Mouse (Mus musculus) layer of hippocampus, adult 9-11 months (tissue): ENCODE data around the gene Zc3h12d.
A peak's percentile ranks its signal among the peaks of the same experiment; 100 is the strongest.
"Not testable (repeated sequence)": the region's sequence is repeated elsewhere in the genome, so short reads cannot be mapped to it uniquely, and the experiment has no call there.

ENCODE experiments used
- DNase-seq: peaks from one replicate; pipeline ENCODE4 v3.0.0; 2022

Zc3h12d gene

DNA sequence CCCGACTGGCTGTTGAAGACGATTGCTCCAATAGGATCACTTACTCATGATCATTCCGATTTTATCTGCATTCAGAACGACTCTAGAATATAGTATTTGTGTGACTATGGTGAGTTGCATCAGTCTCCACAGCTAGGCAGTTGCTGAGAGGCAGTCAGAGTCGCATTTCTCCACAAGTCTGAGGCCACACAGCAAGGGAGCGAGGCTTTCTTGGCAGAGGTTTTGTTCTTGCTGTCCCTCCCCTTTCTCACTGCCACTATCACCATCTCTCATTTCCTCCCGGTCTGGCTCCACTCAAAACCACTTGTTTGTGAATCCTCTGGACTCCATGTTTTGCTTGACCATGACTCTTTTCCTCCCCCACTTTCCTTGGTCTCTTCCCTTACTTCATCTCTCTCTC, 41.9 kb downstream of the Zc3h12d start:
- no peak for DNase-seq

DNA sequence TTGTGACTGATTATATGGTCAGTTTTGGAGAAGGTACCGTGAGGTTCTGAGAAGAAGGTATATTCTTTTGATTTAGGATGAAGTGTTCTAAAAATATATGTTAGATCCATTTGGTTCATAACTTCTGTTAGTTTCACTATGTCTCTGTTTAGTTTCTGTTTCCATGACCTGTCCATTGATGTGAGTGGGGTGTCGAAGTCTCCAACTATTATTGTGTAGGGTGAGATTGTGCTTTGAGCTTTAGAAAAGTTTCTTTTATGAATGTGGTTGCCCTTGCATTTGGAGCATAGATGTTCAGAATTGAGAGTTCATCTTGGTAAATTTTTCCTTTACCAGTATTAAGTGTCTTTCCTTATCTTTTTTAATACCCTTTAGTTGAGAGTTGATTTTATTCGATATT, 48.0 kb downstream of the Zc3h12d start:
- DNase-seq: not testable (repeated sequence)

DNA sequence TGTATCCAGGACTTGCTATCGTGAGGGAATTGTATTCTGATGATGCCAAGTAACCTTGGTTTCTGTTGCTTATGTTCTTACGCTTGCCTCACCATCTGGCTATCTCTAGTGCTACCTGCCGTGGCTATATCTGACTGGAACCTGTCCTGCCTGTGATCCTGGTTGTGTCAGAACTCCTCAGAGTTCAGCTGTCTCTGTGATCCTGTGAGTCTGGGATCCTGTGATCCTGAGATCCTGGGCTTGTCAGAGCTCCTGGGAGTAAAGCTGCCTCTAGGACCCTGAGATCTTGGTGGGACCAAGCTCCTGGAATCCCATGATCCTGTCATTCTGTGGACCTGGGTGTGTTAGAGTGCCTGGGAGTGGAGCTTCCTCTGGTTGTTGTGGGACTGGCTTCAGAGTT, 49.7 kb downstream of the Zc3h12d start:
- no peak for DNase-seq

DNA sequence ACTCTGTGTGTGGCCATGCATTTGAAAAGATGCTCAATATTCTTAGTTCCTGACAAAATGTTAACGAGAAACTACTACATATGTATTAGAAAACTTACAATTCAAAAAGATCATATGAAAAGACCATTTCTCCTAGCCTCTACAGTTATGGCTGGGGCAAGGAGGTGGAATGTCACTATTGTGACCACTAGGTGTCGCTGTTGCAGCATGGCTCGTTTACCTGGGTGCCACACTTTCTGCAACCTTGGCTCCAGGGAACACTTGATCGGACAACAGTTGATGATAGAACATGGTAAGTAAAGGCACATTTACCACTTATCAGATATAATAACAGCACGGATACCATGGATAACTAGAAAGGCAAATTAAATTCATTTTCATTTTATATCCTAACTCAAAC, 51.3 kb downstream of the Zc3h12d start:
- peak; percentile 44 for DNase-seq

DNA sequence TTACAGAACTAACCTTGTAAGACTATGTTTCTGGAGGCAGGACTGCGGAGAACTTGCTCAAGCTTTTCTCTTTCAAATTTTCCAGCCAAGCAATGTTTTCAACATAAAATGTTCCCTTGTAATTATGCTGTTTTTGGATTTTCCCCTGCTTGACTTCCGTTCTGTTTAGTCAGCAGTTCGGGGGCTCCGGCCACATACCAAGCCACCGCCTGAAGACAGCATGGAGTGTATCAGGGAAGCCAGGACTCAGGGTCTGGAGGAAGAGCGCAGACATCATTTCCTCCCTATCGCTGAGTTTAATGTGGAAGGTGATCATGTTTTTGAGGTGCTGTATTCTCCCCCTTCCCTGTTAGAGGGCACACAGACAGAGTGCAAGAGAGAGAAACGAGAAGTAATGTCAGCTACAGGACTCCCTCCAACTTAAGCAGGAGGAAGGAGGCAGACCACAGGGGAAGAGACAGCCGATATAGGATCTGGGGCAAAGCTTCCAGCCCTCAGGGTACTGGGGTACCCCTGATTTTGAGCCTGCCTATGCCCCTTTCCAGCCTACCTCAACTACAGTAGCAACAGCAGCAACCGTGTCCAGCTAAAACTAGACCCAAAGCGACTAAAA, 56.1 kb downstream of the Zc3h12d start:
- no peak for DNase-seq

DNA sequence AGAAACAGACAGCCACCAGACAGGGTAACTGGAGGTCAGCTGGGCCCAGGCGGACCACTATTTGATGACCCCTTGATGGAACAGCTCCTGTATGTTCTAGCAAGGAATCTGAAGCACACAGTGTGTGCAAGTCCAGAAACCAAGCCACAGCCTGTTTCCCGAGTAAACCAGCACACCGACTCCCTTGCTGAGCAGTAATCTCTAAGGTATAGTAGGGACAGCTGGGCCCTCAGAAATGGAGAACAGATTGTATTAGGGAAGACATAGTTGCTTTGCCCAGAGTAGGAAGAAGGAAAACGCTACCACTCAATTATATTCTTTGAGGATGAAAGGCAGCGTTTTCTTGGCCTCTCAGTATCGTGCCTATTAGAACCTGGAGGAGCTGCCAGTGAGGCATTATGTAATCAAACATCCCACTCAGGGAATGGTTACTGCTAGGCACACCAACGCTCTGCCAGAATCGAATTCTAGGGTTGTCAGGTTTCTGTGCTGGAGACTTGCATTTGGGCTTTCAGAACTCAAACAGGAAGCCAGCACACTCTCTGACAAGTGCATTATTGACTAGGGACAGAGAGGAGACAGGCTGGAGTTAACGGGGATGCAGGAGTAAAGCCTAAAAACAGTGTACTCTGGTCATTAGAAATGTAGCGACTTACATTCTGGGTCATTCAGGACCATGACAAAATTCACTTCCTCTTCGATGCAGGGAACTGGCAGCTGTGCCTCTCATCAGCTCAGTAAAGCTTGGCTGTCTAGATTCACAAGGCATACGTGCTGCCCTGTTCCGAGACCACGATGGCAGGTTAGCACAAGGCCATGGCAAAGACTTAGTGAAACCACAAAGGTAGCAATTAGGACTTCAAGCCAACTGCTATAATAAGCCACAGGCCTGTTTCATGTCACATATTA, 68.7 kb downstream of the Zc3h12d start:
- DNase-seq: peak; percentile 62

DNA sequence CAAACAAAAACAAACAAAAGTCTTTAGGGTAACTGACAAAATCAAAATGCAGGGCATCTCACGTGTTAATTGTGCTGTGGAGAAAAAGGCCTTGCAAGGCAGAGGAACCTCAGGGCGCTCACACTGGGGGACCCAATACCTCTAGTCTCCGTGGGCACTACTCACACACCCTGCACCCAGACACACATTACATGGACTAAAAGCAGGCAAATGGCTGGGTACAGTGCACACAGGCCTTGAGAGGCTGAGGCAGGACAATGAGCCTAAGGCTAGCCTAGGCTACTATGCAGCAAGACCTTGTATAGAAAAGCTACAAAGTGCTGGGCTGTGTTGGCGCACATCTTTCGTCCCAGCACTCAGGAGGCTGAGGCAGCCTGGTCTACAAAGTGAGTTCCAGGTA, 71.9 kb downstream of the Zc3h12d start:
- DNase-seq: no peak

DNA sequence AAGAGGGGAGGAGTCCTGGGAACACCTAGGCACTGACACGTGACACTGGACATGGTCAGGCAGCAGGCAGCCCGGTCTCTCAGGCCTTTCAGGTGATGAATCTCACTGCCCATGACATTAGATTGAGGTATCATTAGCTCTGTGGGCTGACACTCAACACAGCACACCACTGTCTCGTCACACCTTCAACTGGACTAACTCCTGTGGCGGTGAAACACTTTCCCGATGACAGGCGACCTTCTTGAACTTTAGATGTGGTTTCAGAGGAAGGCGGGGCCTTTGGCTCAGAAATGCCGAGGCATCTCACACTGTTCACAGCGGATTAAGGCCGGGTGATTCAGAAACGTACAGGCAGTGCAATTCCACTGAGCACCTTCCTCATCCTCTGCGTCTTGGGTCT, 74.9 kb downstream of the Zc3h12d start:
- no peak for DNase-seq

DNA sequence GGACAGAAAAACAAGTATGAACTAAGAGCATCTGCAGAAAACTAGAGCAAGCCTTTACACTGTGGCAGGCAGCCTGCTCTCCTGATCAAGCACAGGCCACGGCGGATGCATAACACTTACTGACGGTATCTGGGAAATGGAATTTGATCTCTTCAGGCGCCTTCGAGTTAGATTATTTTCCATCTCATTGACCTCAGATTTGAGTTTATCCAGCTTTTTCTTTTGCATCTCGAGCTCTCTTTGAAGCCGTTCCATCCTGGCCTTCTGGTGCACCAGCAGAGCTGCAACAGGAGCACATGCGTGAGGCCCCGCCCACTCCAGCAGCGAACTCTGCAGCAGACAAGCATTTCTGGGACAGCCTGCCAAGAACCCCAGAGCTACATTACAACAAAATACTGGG, 79.0 kb downstream of the Zc3h12d start:
- DNase-seq: peak; percentile 52
